Mouse (Mus musculus): ENCODE data around the gene Erbin.

The Erbin gene

GRCm38 (mm10) chr13:103920261-103920932, at the start of gene Erbin:
TSS of gene Erbin (minus strand) at chr13:103920514.
- DNase-seq (ENCODE audit: extremely low spot score, low read depth, low spot score): no peak

GRCm38 (mm10) chr13:103969912-103970311, 49.6 kb upstream of the Erbin start:
- no peak for DNase-seq (ENCODE audit: extremely low spot score, low read depth, low spot score)

- no peak for DNase-seq (ENCODE audit: extremely low spot score, low read depth, low spot score)
Measured at GRCm38 (mm10) chr13:103967987-103968386, 47.7 kb upstream of the Erbin start.

DNA sequence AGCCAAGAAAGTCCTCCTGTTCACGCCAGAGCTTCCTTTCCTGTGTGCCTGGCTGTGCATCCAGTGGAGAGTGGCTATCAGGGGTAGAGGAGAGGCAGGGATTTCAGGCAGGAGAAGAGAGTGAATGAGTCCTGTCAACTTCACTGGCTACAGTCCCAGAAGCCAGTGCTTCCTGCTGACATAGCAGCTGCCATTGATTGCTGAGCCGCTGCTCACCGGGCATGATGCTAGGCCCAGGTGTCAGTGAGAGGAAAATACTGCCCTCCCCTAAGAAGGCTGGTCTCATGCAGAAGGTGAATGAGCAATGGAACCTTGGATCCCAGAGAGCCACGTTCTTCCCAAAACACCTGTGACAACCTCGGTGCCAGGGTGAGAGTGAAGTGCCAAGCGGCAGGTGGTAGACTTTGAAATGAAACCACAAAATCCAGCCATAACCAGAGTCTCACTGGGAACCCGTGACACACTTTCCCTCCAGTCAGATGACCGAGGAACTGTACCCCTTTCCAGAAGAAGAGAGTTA, 46.4 kb upstream of the Erbin start:
- DNase-seq (ENCODE audit: extremely low spot score, low read depth, low spot score): no peak

GRCm38 (mm10) chr13:103965187-103965586, 44.9 kb upstream of the Erbin start:
- no peak for DNase-seq (ENCODE audit: extremely low spot score, low read depth, low spot score)

GRCm38 (mm10) chr13:103963094-103963493, 42.8 kb upstream of the Erbin start:
- DNase-seq (ENCODE audit: extremely low spot score, low read depth, low spot score): no peak

GRCm38 (mm10) chr13:103959841-103960240, 39.5 kb upstream of the Erbin start:
- no peak for DNase-seq (ENCODE audit: extremely low spot score, low read depth, low spot score)

DNA sequence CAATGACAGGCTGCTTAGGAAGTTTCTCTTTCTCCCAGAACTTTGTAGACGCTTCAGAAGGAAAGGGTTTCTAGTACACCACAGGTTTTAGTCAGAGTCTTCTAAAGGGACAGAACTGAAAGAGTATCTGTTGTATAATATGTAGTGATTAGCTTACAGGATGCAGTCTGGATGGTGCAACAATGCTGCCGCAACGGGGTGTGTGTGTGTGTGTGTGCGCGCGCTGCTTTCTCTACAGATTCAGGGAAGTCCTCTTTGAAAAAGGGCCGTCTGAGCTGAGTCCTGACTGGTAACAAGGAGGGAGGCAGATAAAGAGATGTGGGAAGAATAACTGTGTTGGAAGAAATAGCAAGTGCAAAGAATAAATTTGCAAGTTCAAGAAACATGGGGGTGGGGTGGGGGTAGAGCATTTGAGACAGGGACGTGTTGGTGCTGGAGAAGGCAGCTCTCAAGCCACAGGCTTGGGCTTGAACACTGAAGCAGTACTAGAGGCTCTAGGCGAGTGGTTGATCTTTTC, 38.4 kb upstream of the Erbin start:
- DNase-seq (ENCODE audit: extremely low spot score, low read depth, low spot score): no peak

DNA sequence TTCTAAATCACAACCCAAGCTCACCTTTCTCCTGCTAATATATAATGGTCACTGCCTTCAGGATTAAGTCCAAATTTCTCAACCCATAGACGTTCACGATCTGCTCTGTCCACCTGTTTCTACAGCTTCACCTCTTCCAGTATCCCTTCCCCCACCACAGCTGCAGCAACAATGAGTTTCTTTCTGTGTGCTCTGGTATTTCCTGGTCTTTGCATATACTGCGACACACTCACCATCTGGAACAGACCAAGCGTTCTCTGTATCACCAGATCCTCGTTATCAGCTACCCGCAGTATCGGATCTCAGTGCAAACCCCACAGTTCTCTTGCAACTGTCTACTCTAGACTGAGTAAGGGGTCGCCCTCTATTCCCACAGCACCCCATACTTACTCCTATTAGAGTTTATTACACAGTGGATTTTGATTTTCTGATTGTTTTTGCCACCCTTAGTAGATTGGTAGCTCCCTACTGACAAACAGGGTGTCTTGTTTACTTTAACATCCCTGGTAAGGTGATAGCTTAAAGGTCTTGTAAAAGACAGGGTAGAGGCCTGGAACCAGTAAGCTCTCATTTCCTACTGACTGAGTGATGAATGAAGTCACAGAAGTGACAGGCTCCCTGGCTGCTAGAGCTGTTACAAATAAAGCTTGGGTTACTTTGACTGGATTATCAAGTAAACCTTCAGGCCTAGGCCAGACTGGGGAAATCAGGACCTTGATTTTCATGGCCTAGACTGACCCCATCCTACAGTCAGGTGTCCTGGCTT, 37.0 kb upstream of the Erbin start:
- DNase-seq (ENCODE audit: extremely low spot score, low read depth, low spot score): peak; percentile 24

- no peak for DNase-seq (ENCODE audit: extremely low spot score, low read depth, low spot score)
Measured at GRCm38 (mm10) chr13:103955652-103956051, 35.3 kb upstream of the Erbin start.

DNA sequence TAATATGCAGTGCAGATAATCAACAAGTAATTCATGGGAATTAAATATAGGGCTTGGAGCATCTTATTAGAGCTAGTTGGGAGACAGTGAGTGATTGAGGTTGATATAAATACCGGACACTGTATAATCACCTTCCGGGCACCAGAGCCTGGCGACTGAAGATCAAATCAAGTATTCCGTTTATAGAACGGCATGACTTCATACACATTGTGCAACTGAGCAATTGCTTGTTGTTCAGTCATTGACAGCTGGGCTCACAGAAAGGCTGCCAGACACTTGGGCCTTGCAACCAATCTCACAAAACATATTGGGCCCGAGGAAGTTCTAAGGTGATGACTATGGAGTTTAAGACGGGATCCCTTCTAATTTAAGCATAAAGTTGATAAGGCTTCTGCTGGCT, 31.1 kb upstream of the Erbin start:
- no peak for DNase-seq (ENCODE audit: extremely low spot score, low read depth, low spot score)

DNA sequence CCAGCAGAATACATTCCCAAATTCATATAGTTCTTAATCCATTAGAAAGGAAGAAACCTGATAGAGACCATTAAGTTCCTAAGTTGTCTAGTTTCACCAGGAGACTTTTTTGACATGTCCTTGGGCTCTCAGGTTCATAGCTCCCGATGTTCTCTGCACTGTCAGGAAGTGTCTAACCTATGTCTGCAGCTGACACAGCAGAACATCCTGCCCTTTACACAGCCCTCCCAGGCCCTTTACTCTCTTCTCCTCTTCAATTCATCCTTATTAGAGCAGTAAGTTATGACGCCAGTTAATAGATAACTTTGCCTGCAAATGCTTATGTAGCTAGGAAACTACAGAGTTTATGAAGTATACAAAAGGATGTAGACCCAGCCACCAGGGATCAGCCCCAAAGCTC, 20.5 kb upstream of the Erbin start:
- no peak for DNase-seq (ENCODE audit: extremely low spot score, low read depth, low spot score)

DNA sequence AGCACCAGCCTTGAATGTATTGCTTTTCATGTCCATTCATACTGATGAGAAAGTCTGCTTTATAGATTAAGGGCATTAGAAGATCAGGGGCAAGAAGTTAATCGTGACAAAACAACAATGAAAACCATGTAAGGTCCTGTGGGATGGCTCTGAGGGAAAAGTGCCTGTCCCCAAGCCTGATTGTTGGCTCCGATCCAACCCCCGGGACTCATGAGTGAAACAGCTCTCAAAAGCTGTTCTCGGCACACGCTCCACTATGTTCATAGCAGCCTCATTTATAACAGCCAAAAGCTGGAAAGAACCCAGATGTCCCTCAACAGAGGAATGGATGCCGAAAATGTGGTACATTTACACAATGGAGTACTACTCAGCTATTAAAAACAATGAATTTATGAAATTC, 4.3 kb upstream of the Erbin start:
- no peak for DNase-seq (ENCODE audit: extremely low spot score, low read depth, low spot score)

DNA sequence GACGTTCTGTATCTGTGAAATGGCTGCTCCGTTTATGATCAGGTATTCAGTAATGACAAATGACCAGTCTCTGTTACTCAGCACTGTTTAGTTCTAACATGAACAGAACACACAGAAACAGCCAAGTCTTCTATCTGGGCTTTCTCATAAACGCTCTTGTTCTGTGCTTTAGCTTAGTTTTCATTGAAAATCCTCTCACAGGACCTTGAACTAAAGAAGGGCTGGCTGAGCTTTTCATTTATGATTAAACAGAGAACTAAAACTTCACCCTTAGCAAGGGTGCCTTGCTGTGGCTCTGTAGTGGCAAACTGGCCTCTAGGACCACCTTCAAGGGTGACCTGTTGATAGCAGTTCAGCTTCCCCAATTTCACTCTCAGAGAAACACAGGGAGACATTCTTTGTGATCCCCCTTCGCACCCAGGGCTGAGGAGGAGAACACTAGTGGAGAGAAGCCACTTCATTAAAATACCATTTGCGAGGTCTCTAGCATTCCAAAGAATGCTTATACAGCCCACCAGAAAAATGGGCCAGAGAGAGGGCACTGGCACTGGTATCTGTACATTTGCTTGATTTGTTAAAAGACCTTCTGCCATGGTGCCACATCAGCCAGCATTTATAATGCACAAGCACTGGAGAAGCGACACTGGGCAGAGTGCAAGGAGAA, 3.2 kb upstream of the Erbin start:
- no peak for DNase-seq (ENCODE audit: extremely low spot score, low read depth, low spot score)

- no peak for DNase-seq (ENCODE audit: extremely low spot score, low read depth, low spot score)
Measured at GRCm38 (mm10) chr13:103921831-103922380, 1.6 kb upstream of the Erbin start.

DNA sequence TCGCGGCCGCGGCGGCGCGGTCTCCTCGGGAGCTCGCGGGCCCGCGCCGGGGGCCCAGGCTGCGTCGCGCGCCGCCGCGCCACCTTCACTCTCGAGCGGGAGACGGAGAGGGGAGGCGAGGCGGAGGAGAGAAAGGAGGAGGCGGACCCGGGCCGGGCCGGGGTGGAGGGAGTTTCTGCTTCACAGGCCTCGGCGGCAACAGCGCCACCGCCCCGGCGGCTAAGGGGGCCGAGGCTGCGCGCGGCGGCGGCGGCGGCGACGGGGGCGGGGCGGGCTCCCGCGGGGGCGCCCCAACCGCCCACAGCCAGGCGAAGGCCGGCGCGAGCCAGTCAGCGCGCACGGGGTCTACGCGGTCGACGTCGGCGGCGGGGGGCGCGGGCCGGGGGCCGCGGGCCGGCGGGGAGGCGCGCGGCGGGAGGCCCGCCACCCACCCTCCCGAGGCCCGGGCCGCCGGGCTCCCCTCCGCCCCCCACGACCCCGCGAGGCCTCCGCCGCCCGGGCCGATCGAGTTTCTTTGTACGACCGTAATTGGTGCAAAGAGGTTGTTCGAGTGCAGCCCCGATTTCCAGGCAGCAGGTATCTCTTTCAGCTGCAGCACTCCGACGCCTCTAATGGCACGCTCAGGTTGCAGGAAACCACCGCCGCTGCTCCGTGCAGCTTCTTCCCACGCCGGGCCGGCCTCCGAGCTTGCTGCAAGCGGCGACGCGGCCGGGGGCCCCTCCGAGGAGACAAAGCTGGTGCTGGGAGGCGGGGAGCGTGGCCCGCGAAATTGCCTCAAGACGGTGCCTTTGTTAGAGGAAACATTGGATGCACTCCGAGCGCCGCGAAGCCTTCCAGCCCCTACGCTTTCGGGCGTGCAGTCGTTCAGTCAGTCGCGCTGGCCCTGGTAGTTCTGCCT, 868 bp upstream of the Erbin start:
- no peak for DNase-seq (ENCODE audit: extremely low spot score, low read depth, low spot score)

- no peak for DNase-seq (ENCODE audit: extremely low spot score, low read depth, low spot score)
Measured at GRCm38 (mm10) chr13:103919956-103920260, 406 bp downstream of the Erbin start.

GRCm38 (mm10) chr13:103919234-103919955, 919 bp downstream of the Erbin start:
- DNase-seq (ENCODE audit: extremely low spot score, low read depth, low spot score): no peak

GRCm38 (mm10) chr13:103918432-103918831, 1.9 kb downstream of the Erbin start:
- no peak for DNase-seq (ENCODE audit: extremely low spot score, low read depth, low spot score)
